Mouse (Mus musculus) bone marrow macrophage, adult 2 months (primary cell): Measurements from ENCODE around the gene Serpina11.

ENCODE experiments used
- CTCF ChIP-seq: IDR thresholded peaks from 2 replicates; pipeline ENCODE4 v1.5.1; 2012; ENCODE audit warnings: low read depth, mild to moderate bottlenecking, low read length, moderate library complexity
- POLR2A ChIP-seq: IDR thresholded peaks from 2 replicates; pipeline ENCODE4 v1.6.1; 2012; ENCODE audit warnings: mild to moderate bottlenecking, low read depth, low read length, borderline replicate concordance

DNA sequence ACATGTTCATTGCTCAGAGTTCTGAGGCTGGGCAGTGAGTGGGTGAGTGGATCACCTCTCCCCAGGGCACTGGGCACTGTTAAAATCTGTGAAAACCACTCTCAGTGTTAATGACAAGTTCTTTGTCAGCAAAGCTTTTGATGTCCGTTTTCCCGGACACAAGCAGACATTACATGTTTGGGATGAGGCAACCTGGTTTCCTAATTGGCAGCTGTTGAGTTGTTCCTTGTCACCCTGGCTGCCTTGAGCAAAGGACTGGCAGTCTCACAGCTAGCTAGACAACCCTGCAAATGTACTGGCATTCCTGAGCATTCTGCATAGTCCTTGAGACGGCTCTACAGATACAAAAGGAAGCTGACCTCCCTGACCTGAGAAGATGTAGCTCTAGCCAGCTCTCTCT, 12.7 kb downstream of the Serpina11 start:
- no peak for TF ChIP-seq CTCF
- TF ChIP-seq POLR2A = no peak
